Mouse (Mus musculus) thymus, adult 18-20 months (tissue): ENCODE measurements around the gene Polr2j.
"Not testable (repeated sequence)": the region's sequence is repeated elsewhere in the genome, so short reads cannot be mapped to it uniquely, and the experiment has no call there.

ENCODE experiments used
- DNase-seq, 2 experiments: peaks; one replicate each; pipeline ENCODE4 v3.0.0; 2022; ENCODE audit warnings: mixed read lengths in 2 of 2

The Polr2j gene

DNA sequence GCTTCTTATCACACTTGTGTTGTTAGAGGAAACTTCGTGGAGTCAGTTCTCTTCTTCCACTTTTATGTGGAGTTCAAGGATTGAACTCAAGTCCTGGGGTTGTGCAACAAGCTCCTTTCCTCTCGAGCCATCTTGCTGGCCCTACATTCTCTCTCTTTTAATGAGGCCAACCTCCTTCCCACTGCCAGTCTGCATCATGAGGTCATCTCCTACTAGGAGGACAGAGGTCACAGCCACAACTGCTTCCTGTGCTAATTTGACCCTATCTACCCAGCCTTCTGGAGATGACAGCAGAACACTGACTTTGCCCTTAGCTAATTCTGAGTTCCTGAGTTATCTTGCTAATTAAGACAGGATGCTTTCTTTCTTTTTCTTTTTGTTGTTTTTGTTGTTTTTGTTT lies 7.9 kb upstream of the Polr2j start:
- no peak for DNase-seq

DNA sequence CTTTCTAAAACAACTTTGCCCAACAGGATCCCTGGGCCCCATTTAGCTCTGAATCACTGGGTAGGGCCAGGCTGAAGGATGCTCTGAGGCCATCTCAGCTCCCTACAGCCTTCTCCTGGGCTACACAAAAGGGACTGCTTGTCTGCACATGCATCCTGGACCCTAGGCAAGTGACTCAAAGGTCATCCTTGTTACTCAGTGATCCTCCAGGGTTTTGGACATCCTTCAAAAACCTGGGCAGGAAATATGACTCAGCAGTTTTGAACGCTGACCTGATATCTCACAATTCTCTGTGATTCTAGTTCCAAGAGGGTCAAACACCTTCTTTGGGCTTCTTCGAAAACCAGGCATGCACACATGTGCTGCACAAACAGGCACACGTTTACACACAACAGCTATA lies 7.4 kb upstream of the Polr2j start:
- no peak for DNase-seq

DNA sequence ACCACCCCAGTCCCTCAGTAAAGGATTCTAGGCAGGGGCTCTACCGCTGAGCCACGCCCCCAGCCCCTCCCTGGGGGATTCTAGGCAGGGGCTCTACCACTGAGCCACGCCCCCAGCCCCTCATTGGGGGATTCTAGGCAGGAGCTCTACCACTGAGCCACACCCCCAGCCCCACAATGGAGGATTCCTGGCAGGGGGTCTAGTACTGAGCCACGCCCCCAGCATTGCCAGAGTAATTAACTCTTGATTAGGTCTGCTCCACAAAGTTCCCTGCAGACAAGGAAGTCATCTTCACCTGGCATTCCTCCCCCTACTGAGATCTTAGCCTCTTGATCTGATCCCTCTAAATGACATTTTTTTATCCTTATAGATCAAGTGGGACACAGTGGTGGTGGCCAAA lies 2.9 kb upstream of the Polr2j start:
- DNase-seq: not testable (repeated sequence)

DNA sequence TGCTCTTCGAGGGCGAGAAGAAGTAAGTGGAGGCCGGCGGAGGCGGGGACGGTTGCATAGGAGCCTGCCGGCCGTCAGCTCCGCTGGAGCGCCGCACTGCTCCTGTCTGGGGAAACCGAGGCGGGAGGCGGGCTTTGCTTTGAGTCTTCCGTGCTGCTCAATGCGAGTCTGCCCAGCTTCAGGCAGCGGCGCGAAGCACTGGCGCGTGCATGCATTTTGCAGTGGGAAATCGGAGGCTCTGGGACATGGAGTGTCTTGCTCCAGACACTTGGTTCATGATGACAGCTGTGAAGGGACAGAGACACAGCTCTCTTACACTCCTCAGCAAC lies 317 bp downstream of the Polr2j start:
- no peak for DNase-seq

DNA sequence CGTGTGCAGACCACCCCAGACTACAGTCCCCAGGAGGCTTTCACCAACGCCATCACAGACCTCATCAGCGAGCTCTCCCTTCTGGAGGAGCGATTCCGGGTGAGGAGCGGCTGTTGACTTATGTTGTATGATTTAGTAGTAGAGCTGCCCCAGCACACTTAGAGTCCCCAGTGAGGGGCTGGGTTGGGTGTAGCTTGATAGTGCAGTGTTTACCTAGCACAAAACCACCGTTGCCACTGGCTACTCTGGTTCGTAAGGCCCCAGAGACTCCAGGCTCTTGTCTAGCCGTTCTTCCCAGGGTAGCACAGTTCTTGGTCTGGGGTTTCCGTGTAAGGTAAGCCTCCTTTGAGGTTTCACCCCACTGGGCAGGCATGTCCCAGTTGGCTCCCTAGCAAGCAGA lies 5.7 kb downstream of the Polr2j start:
- DNase-seq: no peak

DNA sequence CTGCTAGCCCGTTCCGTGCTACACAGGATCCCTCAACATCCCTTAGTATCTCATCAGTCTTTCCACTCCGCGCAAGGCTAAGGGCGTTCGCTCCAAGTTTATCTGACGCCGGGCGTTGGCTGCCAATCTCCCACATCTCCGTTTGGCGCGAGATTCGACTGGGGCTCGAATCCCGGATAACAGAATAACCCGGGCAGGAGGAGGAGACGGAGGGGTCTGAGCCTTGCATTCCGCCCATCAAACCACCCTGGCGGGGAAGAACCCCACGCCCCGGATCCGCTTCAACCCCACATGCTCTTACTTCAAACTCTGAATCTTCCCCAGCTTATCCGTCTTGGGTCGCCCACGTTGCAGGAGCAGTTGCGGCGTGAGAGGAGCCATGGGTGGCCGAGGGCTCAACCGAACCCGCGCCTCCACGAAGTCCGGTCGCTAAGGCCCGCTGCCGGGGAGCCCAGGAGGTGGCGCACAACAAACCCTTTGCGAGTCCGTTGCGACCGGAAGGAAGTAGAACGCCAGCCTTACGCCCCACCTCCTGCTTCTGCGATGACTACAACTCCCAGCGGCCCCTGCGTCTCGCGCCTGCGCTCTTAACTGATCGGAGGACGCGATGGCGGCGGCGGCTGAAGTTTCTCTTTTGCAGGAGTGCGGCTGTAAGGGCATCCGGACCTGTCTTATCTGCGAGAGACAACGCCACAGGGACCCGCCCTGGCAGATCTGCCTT lies 19.3 kb downstream of the Polr2j start, which contains the start of the genes Lrwd1 and Alkbh4:
TSS of gene Lrwd1 (minus strand) at position 504 of the 721 bp plus-strand sequence.
TSS of gene Alkbh4 (plus strand) at position 576 of the 721 bp plus-strand sequence.
- peak; percentile 96 to 97 for DNase-seq

DNA sequence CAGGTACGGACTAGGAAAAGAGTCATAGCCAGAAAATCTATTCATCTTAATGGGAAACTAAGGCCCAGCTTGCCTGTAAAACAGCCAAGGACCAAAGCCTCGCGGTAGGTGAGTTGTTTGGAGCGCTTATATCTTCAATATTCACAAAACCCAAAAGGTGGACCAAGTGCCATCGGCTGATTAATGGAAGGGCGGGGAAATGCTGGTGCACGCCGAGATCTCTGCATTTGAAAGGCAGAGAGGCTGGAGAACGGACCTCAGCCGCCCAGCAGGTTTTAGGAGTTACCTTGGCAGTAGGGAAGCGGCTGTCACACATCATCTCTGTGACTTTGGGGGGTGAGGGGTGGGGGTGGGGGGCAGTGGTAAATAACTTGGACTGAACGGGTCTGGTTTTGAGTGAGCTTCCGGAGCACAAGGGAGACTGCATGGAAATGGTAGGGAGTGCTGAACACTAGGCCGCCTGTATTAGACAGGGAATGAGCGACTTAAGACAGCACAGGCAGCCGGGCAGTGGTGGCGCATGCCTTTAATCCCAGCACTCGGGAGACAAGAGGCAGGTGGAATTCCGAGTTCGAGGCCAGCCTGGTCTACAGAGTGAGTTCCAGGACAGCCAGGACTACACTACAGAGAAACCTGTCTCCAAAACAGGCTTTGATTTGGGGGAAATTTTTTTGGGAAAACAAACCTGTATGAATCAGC lies 20.0 kb downstream of the Polr2j start:
- DNase-seq: no peak

DNA sequence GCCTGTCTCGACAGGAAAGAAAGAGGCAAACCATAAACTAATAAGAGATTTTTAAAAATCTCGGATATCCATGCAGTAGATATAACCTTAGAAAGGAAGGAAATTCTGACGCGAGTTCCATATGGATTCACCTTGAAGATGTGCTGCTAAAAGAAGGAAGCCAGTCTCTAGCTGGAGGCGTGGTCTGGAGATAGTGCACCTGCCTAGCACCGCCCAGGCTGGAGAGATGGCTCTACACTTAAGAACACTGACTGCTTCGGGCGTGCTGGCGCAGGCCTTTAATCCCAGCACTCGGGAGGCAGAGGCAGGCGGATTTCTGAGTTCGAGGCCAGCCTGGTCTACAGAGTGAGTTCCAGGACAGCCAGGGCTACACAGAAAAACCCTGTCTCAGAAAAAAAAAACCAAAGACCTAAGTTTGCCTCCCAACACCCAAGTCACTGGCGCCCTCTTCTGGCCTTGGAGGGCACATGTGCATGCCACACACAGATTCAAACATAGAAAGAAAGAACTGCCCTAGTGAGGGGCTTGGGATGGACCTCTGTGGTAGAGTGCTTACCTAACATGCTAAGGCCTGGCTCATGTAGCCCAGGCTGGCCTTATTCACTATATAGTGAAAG lies 21.3 kb downstream of the Polr2j start:
- peak in 1 of 2 experiments; percentile 45 for DNase-seq

DNA sequence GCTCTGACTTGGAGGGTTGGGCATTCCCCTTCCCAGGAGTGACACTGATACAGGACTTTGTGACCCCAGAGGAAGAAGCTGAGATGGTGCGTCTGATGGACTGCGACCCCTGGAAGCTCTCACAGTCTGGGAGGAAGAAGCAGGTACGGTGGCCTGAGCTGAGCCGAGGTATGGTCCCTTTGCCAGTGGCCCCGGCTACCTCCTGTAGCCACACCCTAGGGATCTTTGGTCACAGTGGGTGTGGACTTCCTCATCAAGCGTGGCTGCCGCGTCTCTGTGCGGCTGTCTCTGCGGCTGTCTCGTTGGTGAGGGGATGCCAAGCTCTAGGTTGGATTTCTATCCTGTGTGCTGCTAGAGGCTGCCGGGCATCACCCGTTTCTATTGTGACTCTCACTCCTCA lies 23.0 kb downstream of the Polr2j start:
- DNase-seq: no peak

DNA sequence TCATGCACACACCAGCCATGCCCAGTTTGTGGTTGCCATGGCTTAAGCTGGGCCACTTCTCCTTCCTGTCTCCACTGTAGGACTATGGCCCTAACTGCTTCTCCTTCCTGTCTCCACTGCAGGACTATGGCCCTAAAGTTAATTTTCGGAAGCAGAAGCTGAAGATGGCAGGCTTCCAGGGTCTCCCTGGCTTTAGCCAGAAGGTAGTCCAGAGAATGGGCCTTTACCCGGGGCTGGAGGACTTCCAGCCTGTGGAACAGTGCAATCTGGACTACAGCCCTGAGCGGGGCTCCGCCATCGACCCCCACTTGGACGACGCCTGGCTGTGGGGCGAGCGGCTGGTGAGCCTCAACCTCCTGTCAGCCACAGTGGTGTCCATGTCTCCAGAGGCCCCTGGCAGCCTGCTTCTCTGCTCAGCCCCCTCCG lies 23.6 kb downstream of the Polr2j start:
- no peak for DNase-seq

DNA sequence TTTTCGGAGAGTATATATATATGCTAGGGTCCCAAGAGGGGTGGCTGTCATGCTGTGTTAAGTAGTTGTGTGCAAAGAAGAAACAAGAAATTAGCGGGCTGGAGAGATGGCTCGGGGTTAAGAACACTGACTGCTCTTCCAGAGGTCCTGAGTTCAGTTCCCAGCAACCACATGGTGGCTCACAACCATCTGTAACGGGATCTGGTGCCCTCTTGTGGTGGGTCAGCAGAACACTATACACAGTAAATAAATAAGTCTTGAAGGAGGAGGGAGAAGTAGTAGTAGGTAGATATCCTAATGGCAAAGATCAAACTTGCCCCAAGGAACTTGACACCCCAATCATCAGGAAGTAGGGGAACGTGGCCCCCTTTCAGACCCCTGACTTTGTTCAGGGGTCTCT lies 26.3 kb downstream of the Polr2j start:
- no peak for DNase-seq

DNA sequence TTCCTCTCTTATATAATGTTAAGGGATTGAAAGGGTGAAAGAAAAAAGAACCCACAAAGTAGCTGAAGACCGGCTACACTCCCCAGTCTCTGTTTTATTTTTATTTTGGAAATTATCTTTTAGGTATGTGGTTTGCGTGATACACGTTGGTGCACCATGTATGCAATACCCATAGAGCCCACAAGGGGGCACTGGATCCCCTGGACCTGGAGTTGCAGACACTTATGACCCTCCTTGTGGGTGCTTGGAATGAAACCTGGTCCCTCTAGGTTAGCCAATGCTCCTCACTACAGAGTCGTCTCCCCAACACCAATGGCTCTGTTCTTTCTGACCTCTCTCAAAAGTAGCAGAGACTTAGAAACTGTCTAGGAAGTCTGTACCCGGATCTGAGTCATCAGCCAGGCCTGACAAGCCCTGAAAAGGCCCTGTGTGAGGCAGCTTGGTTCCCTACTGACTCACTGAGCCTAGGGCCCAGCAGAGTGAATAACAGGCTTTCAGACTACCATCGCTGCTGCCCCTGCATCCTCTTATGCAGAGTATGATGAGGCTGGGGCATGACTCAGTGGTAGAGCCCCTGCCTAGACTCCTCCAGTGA lies 26.8 kb downstream of the Polr2j start:
- DNase-seq: no peak

DNA sequence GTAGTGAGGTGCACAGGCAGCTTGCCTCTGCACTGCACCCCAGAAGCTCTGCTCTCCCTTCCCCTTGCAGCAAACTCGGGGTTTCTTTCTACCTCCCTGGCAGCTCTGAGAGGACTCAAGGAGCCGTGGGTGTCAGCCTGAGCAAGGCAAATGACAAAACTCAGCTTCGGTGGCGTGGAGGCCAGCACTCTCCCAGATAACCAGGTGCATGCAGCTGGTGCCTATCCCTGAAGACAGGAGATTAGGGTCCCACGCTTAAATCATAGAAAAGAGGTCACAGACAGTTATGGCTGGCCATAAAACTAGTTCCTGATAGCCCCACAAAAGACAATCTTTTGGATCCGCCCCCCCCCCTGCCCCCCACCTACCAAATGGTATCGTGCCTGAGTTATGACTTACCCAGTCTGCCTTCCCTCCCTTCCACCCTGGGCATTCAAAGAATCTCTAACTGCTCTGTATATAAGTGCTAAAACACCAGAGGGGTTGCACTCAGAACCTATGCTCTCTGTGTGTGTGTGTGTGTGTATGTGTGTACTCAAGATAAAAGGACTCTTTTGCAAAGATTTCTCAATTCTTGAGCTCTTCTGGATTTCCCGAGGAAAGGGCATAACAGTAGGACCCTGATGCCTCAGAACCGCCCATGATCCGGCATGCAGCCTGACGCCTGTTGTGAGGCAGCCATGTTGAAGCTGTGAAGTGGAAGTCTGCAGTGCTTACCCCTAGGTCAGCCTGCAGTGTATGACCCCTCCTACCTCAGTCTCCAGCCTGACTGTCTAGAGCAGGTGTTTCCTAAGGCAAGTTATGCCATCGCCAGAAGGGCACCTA lies 28.4 kb downstream of the Polr2j start:
- DNase-seq: no peak

DNA sequence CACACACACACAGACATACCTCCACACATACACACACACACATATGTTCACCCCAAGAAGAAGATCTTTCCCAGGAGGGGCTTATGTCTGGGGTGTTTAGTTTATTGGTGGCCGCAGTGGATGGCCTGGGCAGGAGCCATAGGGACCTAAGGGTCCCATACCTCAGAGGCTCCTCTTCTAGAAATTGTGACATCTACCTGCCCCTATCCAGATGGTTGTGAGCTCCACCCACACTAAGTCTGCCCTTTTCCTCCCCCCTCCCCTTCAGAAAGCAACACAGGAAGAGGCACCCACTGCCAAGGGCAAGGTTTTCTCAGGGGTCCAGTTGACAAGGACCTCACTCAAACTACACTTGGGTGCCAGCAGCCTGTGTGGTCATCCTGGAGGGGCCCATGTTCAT lies 30.5 kb downstream of the Polr2j start:
- DNase-seq: peak; percentile 52 to 78

DNA sequence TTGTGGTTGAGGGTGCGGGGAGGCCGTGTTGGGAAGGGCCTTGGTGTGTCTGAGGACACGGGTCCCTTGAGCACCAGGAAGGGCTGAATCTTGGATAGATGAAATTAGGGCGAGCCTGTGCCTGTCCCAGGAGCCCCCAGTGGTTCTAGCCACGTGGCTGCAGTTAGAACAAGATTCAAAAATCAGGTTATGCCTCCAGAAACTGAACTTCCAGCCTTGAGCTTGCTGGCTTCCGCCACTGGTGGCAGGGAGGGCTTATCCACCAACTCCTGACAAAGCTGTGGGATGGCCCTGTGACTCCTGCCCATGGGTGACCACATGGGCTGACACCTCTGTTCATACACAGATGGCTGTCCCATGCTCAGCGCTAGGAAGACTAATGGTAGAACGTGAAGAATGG lies 31.3 kb downstream of the Polr2j start:
- DNase-seq: no peak

DNA sequence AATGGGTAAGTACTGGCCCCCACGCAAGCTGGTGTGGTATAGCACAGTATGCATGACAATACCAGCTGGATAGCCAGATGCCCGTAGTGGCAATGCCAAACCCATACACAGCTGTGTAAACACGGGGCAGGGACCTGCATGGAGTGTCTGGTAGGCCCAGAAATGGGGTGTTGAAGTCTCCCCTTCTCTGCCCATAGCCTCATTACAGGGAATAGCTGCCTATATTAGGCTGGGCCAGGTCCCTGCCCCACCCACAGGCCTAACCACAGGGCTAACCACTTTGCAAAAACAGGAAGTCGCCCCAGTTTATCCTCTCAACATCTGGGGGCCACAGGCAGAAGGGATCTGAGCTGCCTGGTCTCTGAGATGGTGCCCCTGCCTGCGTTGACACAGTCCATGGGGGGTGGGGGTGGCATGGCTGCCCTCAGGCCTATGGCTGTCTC lies 32.7 kb downstream of the Polr2j start:
- peak in 1 of 2 experiments; percentile 60 for DNase-seq

DNA sequence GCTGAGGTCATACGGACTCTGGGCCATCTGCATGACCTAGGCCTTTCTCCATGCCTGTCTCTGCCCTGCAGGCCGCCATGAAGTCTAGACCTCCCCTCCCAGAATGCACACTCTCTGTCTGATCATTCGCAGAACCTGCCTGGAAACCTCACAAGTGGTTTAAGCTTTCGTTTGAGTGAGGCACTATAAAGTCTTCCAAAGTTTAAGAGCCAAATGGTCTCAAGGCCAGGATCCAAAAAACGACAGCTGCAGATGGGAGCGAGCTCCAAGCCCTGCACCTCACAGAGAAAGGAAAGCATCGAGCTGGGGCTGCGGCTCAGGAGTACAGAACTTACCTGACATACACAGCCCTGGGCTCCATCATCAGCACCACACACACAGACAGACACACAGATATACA lies 35.9 kb downstream of the Polr2j start:
- no peak for DNase-seq

DNA sequence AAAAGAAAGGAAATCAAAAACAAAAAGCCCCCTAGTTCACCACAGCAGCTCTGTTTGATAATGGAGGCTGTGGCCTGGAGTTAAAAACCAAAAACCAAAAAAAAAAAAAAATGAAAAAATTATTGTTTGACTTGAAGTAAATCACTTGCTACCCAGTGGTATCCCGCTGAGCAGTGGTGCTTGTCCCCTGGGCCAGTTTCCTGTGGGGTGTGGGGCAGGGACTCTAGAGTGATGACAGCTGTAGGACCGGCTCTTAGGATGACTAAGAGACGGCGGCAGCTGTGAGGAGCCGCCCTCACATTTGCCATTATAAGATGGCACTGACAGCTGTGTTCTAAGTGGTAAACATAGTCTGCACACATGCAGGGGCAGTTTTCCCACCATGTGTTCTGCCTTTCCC lies 39.0 kb downstream of the Polr2j start:
- no peak for DNase-seq

DNA sequence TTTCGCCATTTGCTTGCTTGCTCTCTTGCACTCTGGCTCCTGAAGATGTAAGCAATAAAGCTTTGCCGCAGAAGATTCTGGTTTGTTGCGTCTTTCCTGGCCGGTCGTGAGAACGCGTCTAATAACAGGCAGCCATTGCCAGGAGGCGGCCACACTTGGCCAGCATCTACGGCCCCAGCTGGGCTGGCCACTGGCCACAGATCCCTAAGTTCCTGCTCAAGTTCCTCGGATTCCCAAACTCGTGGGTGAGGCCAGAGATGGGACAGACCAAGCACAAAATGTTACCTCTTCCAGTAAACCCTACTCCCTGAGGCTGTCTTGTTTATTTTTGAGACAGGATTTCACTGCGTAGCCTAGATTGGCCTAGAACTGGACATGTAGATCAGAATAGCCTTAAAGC lies 43.7 kb downstream of the Polr2j start:
- not testable (repeated sequence) for DNase-seq

DNA sequence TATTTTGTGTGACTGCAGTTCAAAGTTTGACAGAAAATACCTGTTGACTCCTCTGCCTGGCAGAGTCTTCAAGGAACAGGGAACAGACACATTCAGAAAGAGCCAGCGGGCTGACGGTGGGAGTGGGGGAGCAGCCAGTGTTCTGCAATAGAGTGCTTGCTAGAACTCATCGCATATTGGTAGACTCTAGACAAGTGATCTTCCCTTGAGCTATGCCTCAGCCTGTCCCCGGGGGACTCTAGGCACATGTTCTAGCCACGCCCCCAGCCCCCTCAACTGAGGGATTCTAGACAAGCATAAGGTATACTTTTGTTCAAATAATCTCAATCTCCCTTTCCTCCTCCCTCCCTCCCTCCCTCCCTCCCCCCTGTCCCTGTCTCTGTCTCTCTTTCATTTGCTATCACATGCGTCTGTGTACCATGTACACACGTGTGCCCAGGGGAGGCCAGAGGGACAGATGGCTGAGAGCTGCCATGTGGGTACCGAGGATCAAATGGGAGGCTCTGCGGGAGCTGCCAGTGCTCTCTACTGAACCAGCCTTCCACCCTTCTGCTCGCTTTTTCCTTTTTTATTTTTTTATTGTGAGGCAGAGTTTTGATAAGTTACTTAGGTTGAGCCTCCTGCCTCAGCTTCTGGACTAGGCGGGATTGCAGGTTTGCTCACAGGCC lies 47.5 kb downstream of the Polr2j start:
- no peak for DNase-seq

DNA sequence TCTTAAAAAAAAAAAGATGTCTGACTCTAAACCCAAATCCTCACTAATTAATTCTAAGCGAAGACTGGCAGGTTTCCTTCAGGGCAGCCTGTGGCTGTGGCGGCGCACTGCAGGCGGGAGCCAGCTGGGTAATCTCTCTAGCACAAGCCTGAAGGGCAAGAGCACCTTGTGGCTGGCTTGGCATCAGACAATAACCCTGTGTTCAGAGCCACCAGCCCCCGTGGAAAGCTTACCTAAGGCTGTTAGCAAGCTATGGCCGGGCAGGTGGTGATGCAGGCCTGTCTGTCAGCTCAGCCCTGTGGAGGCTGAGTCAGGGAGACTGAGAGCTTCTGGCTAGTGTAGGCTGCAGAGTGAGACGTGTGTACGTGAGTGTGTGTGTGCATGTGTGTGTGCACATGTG lies 48.8 kb downstream of the Polr2j start:
- DNase-seq: no peak

DNA sequence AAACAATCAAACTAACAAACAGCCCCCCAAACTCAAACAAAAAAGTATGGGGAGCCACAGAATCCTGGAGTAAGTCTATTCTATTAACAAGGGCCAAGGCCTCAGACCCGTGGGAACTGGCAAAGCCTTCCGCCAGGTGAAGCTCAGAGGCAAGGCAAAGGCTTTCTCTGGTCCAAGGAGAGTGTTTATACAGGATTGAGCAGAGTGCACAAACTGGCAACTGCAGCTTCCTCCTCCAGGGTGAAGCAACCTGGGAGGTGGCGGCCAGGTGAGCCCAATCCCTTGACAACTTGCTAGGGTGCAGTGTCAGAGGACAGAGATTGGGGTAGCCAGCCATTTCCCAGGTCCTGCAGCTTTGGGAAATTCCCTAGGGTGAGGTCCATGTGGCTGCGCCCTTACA lies 50.9 kb downstream of the Polr2j start:
- DNase-seq: no peak
